Mouse (Mus musculus) forebrain, embryonic 16.5 days (tissue): ENCODE measurements at regions not wholly inside any gene's neighbourhood (a gene's known extent, or its start where the extent isn't known, plus 50 kb on each side); places are given as distances from the start of the nearest gene placed in this dataset.
A peak's percentile ranks its signal among the peaks of the same experiment; 100 is the strongest.

Experiments
- ATAC-seq: fragments of 200-750 bp; cut with Nextera tagmentation; 2 replicates; pipeline ENCODE4 v1.8.0; 2017; ENCODE audit warnings: mild to moderate bottlenecking, moderate library complexity
- H3K27ac ChIP-seq: fragments of 300-500 bp; sonication (generic); 2 replicates; pipeline ENCODE4 v1.5.1; 2014; ENCODE audit warnings: low read length, control low read depth
- H3K27me3 ChIP-seq: fragments of 300-500 bp; sonication (generic); replicated peaks from 2 replicates; pipeline ENCODE4 v1.6.1; 2014; ENCODE audit warnings: low read length; ENCODE audit not compliant: control insufficient read depth, insufficient read depth
- H3K36me3 ChIP-seq: fragments of 300-500 bp; sonication (generic); 2 replicates; pipeline ENCODE4 v1.6.1; 2014; ENCODE audit not compliant: control insufficient read depth, insufficient read depth
- H3K4me1 ChIP-seq: fragments of 300-500 bp; sonication (generic); replicated peaks from 2 replicates; pipeline ENCODE4 v1.6.1; 2014; ENCODE audit warnings: low read length; ENCODE audit not compliant: control insufficient read depth, insufficient read depth
- H3K4me2 ChIP-seq: fragments of 300-500 bp; sonication (generic); 2 replicates; pipeline ENCODE4 v1.6.1; 2014; ENCODE audit warnings: mild to moderate bottlenecking, low read length, control low read depth
- H3K4me3 ChIP-seq: fragments of 300-500 bp; sonication (generic); replicated peaks from 2 replicates; pipeline ENCODE4 v1.5.1; 2014; ENCODE audit warnings: mild to moderate bottlenecking, low read length, control low read depth
- H3K9ac ChIP-seq: fragments of 300-500 bp; sonication (generic); replicated peaks from 2 replicates; pipeline ENCODE4 v1.6.1; 2014; ENCODE audit warnings: low read depth, low read length, control low read depth
- H3K9me3 ChIP-seq: fragments of 300-500 bp; sonication (generic); 2 replicates; pipeline ENCODE4 v1.6.1; 2016; ENCODE audit warnings: low read length; ENCODE audit not compliant: control insufficient read depth
- WGBS: fragments of 180-500 bp; shearing (Covaris S2); extraction: QIAGEN DNeasy Blood & Tissue Kit; methylation state at CpG from one replicate; pipeline ENCODE4 v1.1.7; 2014; 5-methylcytosine and 5-hydroxymethylcytosine counted together

- no peak for ATAC-seq
- WGBS = 98% methylated on average over 4 of the region's 4 CpGs
- Histone ChIP-seq H3K27me3 (no peaks in the 10 kb centered on the region), H3K4me1 (no peaks in the 10 kb centered on the region), H3K9me3 (no peaks in the 10 kb centered on the region), H3K4me3 (no peak overlapping the region), H3K36me3 (no peaks in the 10 kb centered on the region), H3K4me2 (no peak overlapping the region), H3K27ac (no peak overlapping the region), H3K9ac (no peak overlapping the region)
These were observed 60.0 kb upstream of the Pkdcc start for GRCm38 (mm10) chr17:83155106-83155505.

GRCm38 (mm10) chr17:83156682-83157081 lies 58.4 kb upstream of the Pkdcc start:
- Histone ChIP-seq H3K9me3 (no peaks in the 10 kb centered on the region), H3K27me3 (no peaks in the 10 kb centered on the region), H3K36me3 (no peaks in the 10 kb centered on the region), H3K27ac (no peak overlapping the region), H3K4me3 (no peak overlapping the region), H3K4me2 (no peak overlapping the region), H3K9ac (no peak overlapping the region), H3K4me1 (no peaks in the 10 kb centered on the region)
- no peak for ATAC-seq
- WGBS = 66% methylated on average over 8 of the region's 8 CpGs

- ATAC-seq = no peak
- no peak overlapping the region for H3K27ac ChIP-seq
- H3K27me3 ChIP-seq = no peaks in the 10 kb centered on the region
- H3K9ac ChIP-seq = no peak overlapping the region
- no peak overlapping the region for H3K4me3 ChIP-seq
- no peaks in the 10 kb centered on the region for H3K36me3 ChIP-seq
- 84% methylated on average over 6 of the region's 6 CpGs for WGBS
- H3K9me3 ChIP-seq = no peaks in the 10 kb centered on the region
- H3K4me1 ChIP-seq = no peaks in the 10 kb centered on the region
- H3K4me2 ChIP-seq = no peak overlapping the region
These were observed 57.0 kb upstream of the Pkdcc start for GRCm38 (mm10) chr17:83158053-83158452.

GRCm38 (mm10) chr17:83158652-83159051 lies 56.4 kb upstream of the Pkdcc start:
- 86% methylated on average over 10 of the region's 10 CpGs for WGBS
- H3K4me1 ChIP-seq = no peaks in the 10 kb centered on the region
- no peak overlapping the region for H3K27ac ChIP-seq
- no peak for ATAC-seq
- no peak overlapping the region for H3K4me3 ChIP-seq
- no peaks in the 10 kb centered on the region for H3K9me3 ChIP-seq
- H3K4me2 ChIP-seq = no peak overlapping the region
- H3K27me3 ChIP-seq = no peaks in the 10 kb centered on the region
- H3K36me3 ChIP-seq = no peaks in the 10 kb centered on the region
- no peak overlapping the region for H3K9ac ChIP-seq

GRCm38 (mm10) chr17:83159634-83160033 lies 55.5 kb upstream of the Pkdcc start:
- no peaks in the 10 kb centered on the region for H3K36me3 ChIP-seq
- 89% methylated on average over 4 of the region's 4 CpGs for WGBS

GRCm38 (mm10) chr17:83160296-83160695 lies 54.8 kb upstream of the Pkdcc start:
- Histone ChIP-seq H3K27ac (no peak overlapping the region), H3K9me3 (no peaks in the 10 kb centered on the region), H3K4me2 (no peak overlapping the region), H3K27me3 (no peaks in the 10 kb centered on the region), H3K4me3 (no peak overlapping the region), H3K9ac (no peak overlapping the region), H3K4me1 (peaks cover 5% of the 10 kb centered on the region; the same call in 1 of the 2 replicates), H3K36me3 (no peaks in the 10 kb centered on the region)
- ATAC-seq = no peak
- 49% methylated on average over 4 of the region's 4 CpGs for WGBS

More at GRCm38 (mm10) chr17:83159634-83160033, 55.5 kb upstream of the Pkdcc start:
- no peak for ATAC-seq
- no peaks in the 10 kb centered on the region for H3K27me3 ChIP-seq
- no peak overlapping the region for H3K9ac ChIP-seq
- no peak overlapping the region for H3K27ac ChIP-seq
- H3K4me3 ChIP-seq = no peak overlapping the region
- no peak overlapping the region for H3K4me2 ChIP-seq
- no peaks in the 10 kb centered on the region for H3K9me3 ChIP-seq
- H3K4me1 ChIP-seq = peaks cover 5% of the 10 kb centered on the region; the same call in 1 of the 2 replicates

- H3K4me3 ChIP-seq = no peak overlapping the region
- H3K4me2 ChIP-seq = no peak overlapping the region
- no peak for ATAC-seq
These were observed 53.4 kb upstream of the Pkdcc start for GRCm38 (mm10) chr17:83161731-83162130.

GRCm38 (mm10) chr17:83163952-83164560 lies 51.0 kb upstream of the Pkdcc start:
- H3K9me3 ChIP-seq = no peaks in the 10 kb centered on the region
- no peak overlapping the region for H3K4me2 ChIP-seq
- H3K9ac ChIP-seq = no peak overlapping the region
- H3K27me3 ChIP-seq = no peaks in the 10 kb centered on the region
- H3K4me1 ChIP-seq = peaks cover 17% of the 10 kb centered on the region
- no peaks in the 10 kb centered on the region for H3K36me3 ChIP-seq
- peak; percentile 74 for ATAC-seq
- H3K4me3 ChIP-seq = no peak overlapping the region
- WGBS = 40% methylated on average over 9 of the region's 9 CpGs
- H3K27ac ChIP-seq = no peak overlapping the region

More at GRCm38 (mm10) chr17:83161731-83162130, 53.4 kb upstream of the Pkdcc start:
- no peaks in the 10 kb centered on the region for H3K9me3 ChIP-seq
- no peaks in the 10 kb centered on the region for H3K27me3 ChIP-seq
- WGBS = 84% methylated on average over 2 of the region's 2 CpGs
- H3K36me3 ChIP-seq = no peaks in the 10 kb centered on the region
- H3K4me1 ChIP-seq = peaks cover 11% of the 10 kb centered on the region
- H3K9ac ChIP-seq = no peak overlapping the region
- H3K27ac ChIP-seq = no peak overlapping the region

GRCm38 (mm10) chr17:83164728-83165127 lies 50.4 kb upstream of the Pkdcc start:
- H3K27me3 ChIP-seq = no peaks in the 10 kb centered on the region
- H3K4me3 ChIP-seq = no peak overlapping the region
- no peak for ATAC-seq
- no peak overlapping the region for H3K9ac ChIP-seq
- H3K27ac ChIP-seq = no peak overlapping the region
- H3K36me3 ChIP-seq = no peaks in the 10 kb centered on the region
- WGBS = 32% methylated on average over 4 of the region's 4 CpGs
- no peaks in the 10 kb centered on the region for H3K9me3 ChIP-seq
- H3K4me2 ChIP-seq = no peak overlapping the region
- H3K4me1 ChIP-seq = peaks cover 17% of the 10 kb centered on the region

GRCm38 (mm10) chr17:83165140-83165539 lies 50.0 kb upstream of the Pkdcc start:
- Histone ChIP-seq H3K27ac (no peak overlapping the region), H3K36me3 (no peaks in the 10 kb centered on the region), H3K4me3 (no peak overlapping the region), H3K27me3 (no peaks in the 10 kb centered on the region), H3K9ac (no peak overlapping the region), H3K9me3 (no peaks in the 10 kb centered on the region), H3K4me1 (peaks cover 17% of the 10 kb centered on the region), H3K4me2 (no peak overlapping the region)
- 80% methylated on average over 4 of the region's 4 CpGs for WGBS
- no peak for ATAC-seq
